8 mouse cellular contexts compared by ENCODE assay signal in the genomic region with DNA sequence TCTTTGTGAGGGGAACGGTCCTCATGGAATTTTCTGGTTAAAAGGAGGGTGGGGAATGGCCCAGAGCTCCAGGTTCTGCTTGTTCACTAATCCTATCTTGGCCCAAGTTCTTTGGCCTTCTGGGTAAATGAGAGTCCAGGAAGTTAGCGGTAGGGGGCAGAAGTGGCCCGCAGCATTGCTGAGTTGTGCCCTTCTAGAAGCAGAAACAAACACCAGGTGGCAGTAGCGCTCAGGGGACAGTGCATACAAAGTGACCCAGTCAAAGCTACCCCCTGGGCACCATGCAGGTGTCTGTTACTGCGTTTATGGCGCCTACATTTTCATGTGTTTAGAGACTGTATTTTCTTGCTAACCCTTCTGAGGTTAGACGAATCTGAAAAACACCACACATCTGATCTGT. TPM values are rescaled to one million over a fixed set of nuclear protein-coding genes. Genes with fewer than 3 reads are reported as not detected.
DNase-seq lines count a peak whose midpoint lies in the region; ATAC-seq and TF ChIP-seq lines count a peak whose summit lies in the region.

No protein-coding gene starts in this region.

- WGBS in embryonic facial prominence, embryonic 15.5 days: 4% methylated on average over 7 of the region's 7 CpGs
- WGBS in heart, embryonic 10.5 days: 7% methylated on average over 7 of the region's 7 CpGs
- WGBS in kidney, embryonic 15.5 days: 4% methylated on average over 7 of the region's 7 CpGs
- WGBS in liver, adult 2 months: 7% methylated on average over 7 of the region's 7 CpGs
- 8% methylated on average over 7 of the region's 7 CpGs for WGBS in stomach, embryonic 14.5 days

- H3K4me2 ChIP-seq in embryonic facial prominence, embryonic 15.5 days (replicated peaks): no peak overlapping the region
- no peak overlapping the region for H3K4me2 ChIP-seq in kidney, embryonic 15.5 days
- no peak overlapping the region for H3K4me2 ChIP-seq in stomach, embryonic 14.5 days (replicated peaks; ENCODE audit: low read depth, low read length)

- peak; percentile 73 for ATAC-seq in embryonic facial prominence, embryonic 15.5 days (ENCODE audit: insufficient number of reproducible peaks, low FRiP score, low TSS enrichment, low read depth)
- peak; percentile 67 for ATAC-seq in kidney, embryonic 15.5 days (replicated peaks; ENCODE audit: low FRiP score)
- peak; percentile 57 for ATAC-seq in stomach, embryonic 14.5 days (ENCODE audit: insufficient number of reproducible peaks, insufficient read depth, low FRiP score, low read depth)

- no peak overlapping the region for H3K9ac ChIP-seq in embryonic facial prominence, embryonic 15.5 days
- H3K9ac ChIP-seq in kidney, embryonic 15.5 days: no peak overlapping the region
- H3K9ac ChIP-seq in liver, adult 2 months (ENCODE audit: low read depth, low read length): no peak overlapping the region
- H3K9ac ChIP-seq in stomach, embryonic 14.5 days (replicated peaks; ENCODE audit: low read depth, low read length): no peak overlapping the region

- no peak for TF ChIP-seq POLR2A in liver, adult 2 months (IDR thresholded peaks at IDR 0.05; ENCODE audit: extremely low read depth, insufficient read depth, low read length)

- peak; percentile 90 for DNase-seq in 3T3-L1 (ENCODE audit: low read depth, low spot score)
- DNase-seq in adrenal gland, postnatal 36 days: peak; percentile 92 to 94
- peak; percentile 90 for DNase-seq in heart, embryonic 10.5 days (ENCODE audit: low spot score)
- DNase-seq in liver, adult 2 months (ENCODE audit: extremely low read depth, low read depth, low spot score): peak; percentile 62
- peak; percentile 84 for DNase-seq in neural tube, embryonic 10.5 days (ENCODE audit: extremely low spot score, low spot score)

- no peak overlapping the region for H3K27ac ChIP-seq in embryonic facial prominence, embryonic 15.5 days (replicated peaks)
- no peak overlapping the region for H3K27ac ChIP-seq in heart, embryonic 10.5 days
- H3K27ac ChIP-seq in kidney, embryonic 15.5 days: no peak overlapping the region
- no peak overlapping the region for H3K27ac ChIP-seq in liver, adult 2 months (replicated peaks; ENCODE audit: insufficient read depth, low read depth, low read length)
- H3K27ac ChIP-seq in stomach, embryonic 14.5 days (ENCODE audit: low read length): no peak overlapping the region

- H3K79me2 ChIP-seq in liver, adult 2 months (ENCODE audit: control insufficient read depth, insufficient read depth, low read length): no peaks in the 10 kb centered on the region

- no peak overlapping the region for H3K4me3 ChIP-seq in embryonic facial prominence, embryonic 15.5 days (replicated peaks)
- no peak overlapping the region for H3K4me3 ChIP-seq in heart, embryonic 10.5 days
- no peak overlapping the region for H3K4me3 ChIP-seq in kidney, embryonic 15.5 days (replicated peaks)
- H3K4me3 ChIP-seq in liver, adult 2 months (ENCODE audit: insufficient read depth, low read depth, low read length): no peak overlapping the region
- no peak overlapping the region for H3K4me3 ChIP-seq in stomach, embryonic 14.5 days (ENCODE audit: low read depth, low read length)

- H3K9me3 ChIP-seq in embryonic facial prominence, embryonic 15.5 days (replicated peaks): no peaks in the 10 kb centered on the region
- H3K9me3 ChIP-seq in heart, embryonic 10.5 days: no peaks in the 10 kb centered on the region
- H3K9me3 ChIP-seq in kidney, embryonic 15.5 days (replicated peaks): no peaks in the 10 kb centered on the region
- no peaks in the 10 kb centered on the region for H3K9me3 ChIP-seq in stomach, embryonic 14.5 days (ENCODE audit: control insufficient read depth, low read depth, low read length)

- TF ChIP-seq CTCF in liver, adult 2 months (IDR thresholded peaks at IDR 0.05; ENCODE audit: low read depth, low read length): peak; percentile 99

- peaks cover 35% of the 10 kb centered on the region for H3K4me1 ChIP-seq in embryonic facial prominence, embryonic 15.5 days
- H3K4me1 ChIP-seq in heart, embryonic 10.5 days: peaks cover 36% of the 10 kb centered on the region
- peaks cover 33% of the 10 kb centered on the region for H3K4me1 ChIP-seq in kidney, embryonic 15.5 days
- peaks cover 2% of the 10 kb centered on the region; the same call in 1 of the 2 replicates for H3K4me1 ChIP-seq in liver, adult 2 months (ENCODE audit: control insufficient read depth, insufficient read depth, low read length)
- H3K4me1 ChIP-seq in stomach, embryonic 14.5 days (ENCODE audit: control insufficient read depth, insufficient read depth, low read length): peaks cover 22% of the 10 kb centered on the region

- H3K36me3 ChIP-seq in embryonic facial prominence, embryonic 15.5 days: no peaks in the 10 kb centered on the region
- no peaks in the 10 kb centered on the region for H3K36me3 ChIP-seq in heart, embryonic 10.5 days
- H3K36me3 ChIP-seq in kidney, embryonic 15.5 days: no peaks in the 10 kb centered on the region
- no peaks in the 10 kb centered on the region for H3K36me3 ChIP-seq in liver, adult 2 months (ENCODE audit: control insufficient read depth, insufficient read depth, low read length)
- H3K36me3 ChIP-seq in stomach, embryonic 14.5 days (ENCODE audit: control insufficient read depth, insufficient read depth, low read length): no peaks in the 10 kb centered on the region

- peaks cover 11% of the 10 kb centered on the region for H3K27me3 ChIP-seq in embryonic facial prominence, embryonic 15.5 days
- peaks cover 46% of the 10 kb centered on the region; the same call in 1 of the 2 replicates for H3K27me3 ChIP-seq in heart, embryonic 10.5 days (ENCODE audit: insufficient read depth, poor library complexity, severe bottlenecking)
- peaks cover 13% of the 10 kb centered on the region; the same call in 1 of the 2 replicates for H3K27me3 ChIP-seq in kidney, embryonic 15.5 days
- H3K27me3 ChIP-seq in liver, adult 2 months (ENCODE audit: control insufficient read depth, insufficient read depth, low read length): 0 out of 2 replicates have a peak, but pooled peaks cover 4% of the 10 kb centered on the region
- no peaks in the 10 kb centered on the region for H3K27me3 ChIP-seq in stomach, embryonic 14.5 days (ENCODE audit: control insufficient read depth, insufficient read depth, low read length)

RNA-seq across cellular contexts. Expression of a gene that starts 8.1 kb away (rescaled TPM):
- under 1 TPM; 0.30 to 0.89 TPM for total RNA-seq in adrenal gland, postnatal 36 days (2021)
- polyA plus RNA-seq in embryonic facial prominence, embryonic 15.5 days (2015; fragmentation: Nextera tagmentation; extraction: Ambion mirVana): 12.2 and 18.7 TPM in 2 replicates
- 1.7 and 2.4 TPM in 2 replicates for polyA plus RNA-seq in heart, embryonic 10.5 days (2016; fragmentation: Nextera tagmentation; extraction: Ambion mirVana)
- polyA plus RNA-seq in kidney, embryonic 15.5 days (2015; fragmentation: Nextera tagmentation; extraction: Ambion mirVana): 1.4 and 2.2 TPM in 2 replicates
- 0.09 and 0.13 TPM in 2 replicates for total RNA-seq in liver, adult 2 months (2014; rRNA removed)
- polyA plus RNA-seq in liver, adult 2 months (2012; rRNA removed): 0.39 TPM in 1 of 2 replicates, not detected in the other
- 1.9 and 2.9 TPM in 2 replicates for polyA plus RNA-seq in stomach, embryonic 14.5 days (2014; fragmentation: Nextera tagmentation; extraction: Ambion mirVana)

RNA-seq across cellular contexts. Expression of a gene that starts 27.0 kb away (rescaled TPM):
- under 1 TPM in 1 of 2 experiments, not detected in 1; 0.16 TPM for total RNA-seq in adrenal gland, postnatal 36 days (2021)
- 7.7 and 10.9 TPM in 2 replicates for polyA plus RNA-seq in embryonic facial prominence, embryonic 15.5 days (2015; fragmentation: Nextera tagmentation; extraction: Ambion mirVana)
- polyA plus RNA-seq in heart, embryonic 10.5 days (2016; fragmentation: Nextera tagmentation; extraction: Ambion mirVana): 0.12 TPM in 1 of 2 replicates, not detected in the other
- polyA plus RNA-seq in kidney, embryonic 15.5 days (2015; fragmentation: Nextera tagmentation; extraction: Ambion mirVana): 0.57 and 0.59 TPM in 2 replicates
- 0.07 TPM in 1 of 2 replicates, not detected in the other for total RNA-seq in liver, adult 2 months (2014; rRNA removed)
- not detected in 2 replicates for polyA plus RNA-seq in liver, adult 2 months (2012; rRNA removed)
- polyA plus RNA-seq in stomach, embryonic 14.5 days (2014; fragmentation: Nextera tagmentation; extraction: Ambion mirVana): 1.0 and 1.2 TPM in 2 replicates

RNA-seq across cellular contexts. Expression of a gene that starts 28.9 kb away (rescaled TPM):
- total RNA-seq in adrenal gland, postnatal 36 days (2021): 10 to 100 TPM; 90.5 to 91.7 TPM
- 260 and 286 TPM in 2 replicates for polyA plus RNA-seq in embryonic facial prominence, embryonic 15.5 days (2015; fragmentation: Nextera tagmentation; extraction: Ambion mirVana)
- 276 and 315 TPM in 2 replicates for polyA plus RNA-seq in heart, embryonic 10.5 days (2016; fragmentation: Nextera tagmentation; extraction: Ambion mirVana)
- 246 and 251 TPM in 2 replicates for polyA plus RNA-seq in kidney, embryonic 15.5 days (2015; fragmentation: Nextera tagmentation; extraction: Ambion mirVana)
- total RNA-seq in liver, adult 2 months (2014; rRNA removed): 14.9 and 18.7 TPM in 2 replicates
- 22.3 and 25.6 TPM in 2 replicates for polyA plus RNA-seq in liver, adult 2 months (2012; rRNA removed)
- 188 and 196 TPM in 2 replicates for polyA plus RNA-seq in stomach, embryonic 14.5 days (2014; fragmentation: Nextera tagmentation; extraction: Ambion mirVana)

RNA-seq across cellular contexts. Expression of a gene that starts 47.1 kb away (rescaled TPM):
- 1 to 10 TPM; 1.6 to 1.8 TPM for total RNA-seq in adrenal gland, postnatal 36 days (2021)
- polyA plus RNA-seq in embryonic facial prominence, embryonic 15.5 days (2015; fragmentation: Nextera tagmentation; extraction: Ambion mirVana): 58.4 and 61.0 TPM in 2 replicates
- polyA plus RNA-seq in heart, embryonic 10.5 days (2016; fragmentation: Nextera tagmentation; extraction: Ambion mirVana): 13.7 and 37.5 TPM in 2 replicates
- polyA plus RNA-seq in kidney, embryonic 15.5 days (2015; fragmentation: Nextera tagmentation; extraction: Ambion mirVana): 45.0 and 46.0 TPM in 2 replicates
- total RNA-seq in liver, adult 2 months (2014; rRNA removed): 0.27 and 0.28 TPM in 2 replicates
- polyA plus RNA-seq in liver, adult 2 months (2012; rRNA removed): 0.55 and 0.80 TPM in 2 replicates
- polyA plus RNA-seq in stomach, embryonic 14.5 days (2014; fragmentation: Nextera tagmentation; extraction: Ambion mirVana): 41.5 and 48.1 TPM in 2 replicates

RNA-seq across cellular contexts. Expression of a gene that starts 53.5 kb away (rescaled TPM):
- 1 to 10 TPM; 2.3 to 4.5 TPM for total RNA-seq in adrenal gland, postnatal 36 days (2021)
- 0.85 and 1.2 TPM in 2 replicates for polyA plus RNA-seq in embryonic facial prominence, embryonic 15.5 days (2015; fragmentation: Nextera tagmentation; extraction: Ambion mirVana)
- polyA plus RNA-seq in heart, embryonic 10.5 days (2016; fragmentation: Nextera tagmentation; extraction: Ambion mirVana): 0.92 and 1.1 TPM in 2 replicates
- polyA plus RNA-seq in kidney, embryonic 15.5 days (2015; fragmentation: Nextera tagmentation; extraction: Ambion mirVana): 0.73 and 1.1 TPM in 2 replicates
- 0.87 and 0.92 TPM in 2 replicates for total RNA-seq in liver, adult 2 months (2014; rRNA removed)
- 0.17 and 0.53 TPM in 2 replicates for polyA plus RNA-seq in liver, adult 2 months (2012; rRNA removed)
- 0.43 and 0.45 TPM in 2 replicates for polyA plus RNA-seq in stomach, embryonic 14.5 days (2014; fragmentation: Nextera tagmentation; extraction: Ambion mirVana)
